Mouse (Mus musculus): ENCODE data around the gene Prepl.

GRCm38 (mm10) chr17:85116643-85117042, 26.6 kb upstream of the Prepl start:
- peak; percentile 91 for TF ChIP-seq CTCF (IDR thresholded peaks at IDR 0.05)
- TF ChIP-seq POLR2A (IDR thresholded peaks at IDR 0.05; ENCODE audit: insufficient read depth, low read depth, low read length): no peak

All from heart, adult 2 months (tissue).